7 mouse cellular contexts compared by ENCODE assay signal in genomic region chr11:110572548-110572947, GRCm38 (mm10).
DNase-seq lines count a peak whose midpoint lies in the region.

No protein-coding gene starts in this region.

- peak; percentile 15 to 24 for DNase-seq in urinary bladder, adult 18-20 months (ENCODE audit: low spot score in 2 of 2)
- DNase-seq in urinary bladder, adult 2 months (ENCODE audit: low spot score), result no peak
- peak; percentile 1 for DNase-seq in cerebellum, adult 9-11 months
- peak; percentile 17 to 64 for DNase-seq in frontal cortex, postnatal 10 days (ENCODE audit: low spot score in 2 of 2)
- peak; percentile 58 for DNase-seq in kidney, postnatal 14 days
- DNase-seq in lung, adult 18-20 months, result peak; percentile 6 to 7
- DNase-seq in right cerebral cortex, postnatal 14 days, result peak; percentile 68
